Mouse (Mus musculus) hindbrain, postnatal 0 days (tissue): Measurements from ENCODE around the gene Secisbp2. TPM values are rescaled to one million over a fixed set of nuclear protein-coding genes. Genes with fewer than 3 reads are reported as not detected.

Source experiments
- ATAC-seq: fragments of 200-750 bp; cut with Nextera tagmentation; 2 replicates; pipeline ENCODE4 v1.8.0; 2017; ENCODE audit warnings: mild to moderate bottlenecking, moderate TSS enrichment, moderate library complexity
- DNase-seq: peaks from one replicate; pipeline ENCODE4 v3.0.0-alpha.2; 2015; ENCODE audit warnings: low spot score
- H3K27ac ChIP-seq: fragments of 300-500 bp; sonication (generic); 2 replicates; pipeline ENCODE4 v1.5.1; 2014; ENCODE audit warnings: mild to moderate bottlenecking
- H3K27me3 ChIP-seq: fragments of 300-500 bp; sonication (generic); 2 replicates; pipeline ENCODE4 v1.6.1; 2014; ENCODE audit warnings: low read length, mixed read lengths; ENCODE audit not compliant: insufficient read depth
- H3K36me3 ChIP-seq: fragments of 300-500 bp; sonication (generic); 2 replicates; pipeline ENCODE4 v1.6.1; 2014; ENCODE audit warnings: low read length, mixed read lengths; ENCODE audit not compliant: insufficient read depth
- H3K4me1 ChIP-seq: fragments of 300-500 bp; sonication (generic); 2 replicates; pipeline ENCODE4 v1.6.1; 2014; ENCODE audit warnings: antibody characterized with exemption, low read length, mixed read lengths; ENCODE audit not compliant: insufficient read depth
- H3K4me2 ChIP-seq: fragments of 300-500 bp; sonication (generic); 2 replicates; pipeline ENCODE4 v1.6.1; 2014; ENCODE audit warnings: low read depth, mild to moderate bottlenecking, low read length, moderate library complexity, mixed read lengths
- H3K4me3 ChIP-seq: fragments of 300-500 bp; sonication (generic); 2 replicates; pipeline ENCODE4 v1.5.1; 2014; ENCODE audit warnings: low read length
- H3K9ac ChIP-seq: fragments of 300-500 bp; sonication (generic); replicated peaks from 2 replicates; pipeline ENCODE4 v1.6.1; 2014; ENCODE audit warnings: mild to moderate bottlenecking, low read length, moderate library complexity, mixed read lengths
- H3K9me3 ChIP-seq: fragments of 300-500 bp; sonication (generic); 2 replicates; pipeline ENCODE4 v1.6.1; 2016; ENCODE audit warnings: low read length, mixed read lengths
- CTCF ChIP-seq: IDR thresholded peaks from 2 replicates; pipeline ENCODE4 v1.5.1; 2016; ENCODE audit warnings: antibody characterized with exemption, control low read depth, low read depth
- WGBS: fragments of 180-500 bp; shearing (Covaris S2); extraction: QIAGEN DNeasy Blood & Tissue Kit; methylation state at CpG from one replicate; pipeline ENCODE4 v1.1.7; 2014; 5-methylcytosine and 5-hydroxymethylcytosine counted together
- polyA plus RNA-seq: library from polyadenylated mRNA; unstranded; fragments of >200 nt; fragmentation: Nextera tagmentation; extraction: Ambion mirVana; gene quantifications from 2 replicates; pipeline ENCODE4 v1.2.1, GENCODE M21; 2015
- total RNA-seq: library from RNA; depleted of rRNA; stranded (reverse); fragments of >200 nt; gene quantifications from 2 replicates; pipeline ENCODE4 v1.2.3, GENCODE M21; 2014

Gene Secisbp2
- total and polyA plus RNA-seq, 2 experiments from 2014 or later, result 13.7 to 21.8 TPM

DNA sequence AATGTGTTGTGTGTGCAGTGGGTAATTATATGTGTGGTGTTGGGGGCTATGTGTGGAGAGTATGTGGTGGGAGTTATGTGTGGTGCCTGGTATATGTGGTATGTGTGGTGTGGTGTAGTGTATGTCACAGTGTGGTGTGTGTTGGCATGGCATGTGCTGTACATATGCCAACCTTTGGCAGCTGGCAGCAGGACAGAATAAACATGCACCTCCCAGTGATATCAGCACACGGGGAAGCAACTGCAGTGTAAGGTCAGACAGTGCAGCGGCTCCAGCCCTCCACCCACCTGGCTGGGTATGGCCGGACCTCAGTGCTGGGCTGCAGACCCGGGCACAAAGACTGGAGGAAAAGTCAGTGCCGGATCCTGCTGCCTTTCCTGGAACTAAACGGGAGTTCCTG lies 46.0 kb downstream of the Secisbp2 start:
- Histone ChIP-seq H3K4me3 (no peak overlapping the region), H3K36me3 (peaks cover 3% of the 10 kb centered on the region; the same call in 1 of the 2 replicates), H3K27ac (no peak overlapping the region), H3K4me2 (no peak overlapping the region), H3K27me3 (no peaks in the 10 kb centered on the region), H3K9me3 (no peaks in the 10 kb centered on the region), H3K9ac (no peak overlapping the region), H3K4me1 (no peaks in the 10 kb centered on the region)
- 77% methylated on average over 6 of the region's 6 CpGs for WGBS
- 0 out of 2 replicates have a peak, but pooled peaks have one; percentile 41 for ATAC-seq
- no peak for DNase-seq
- no peak for TF ChIP-seq CTCF

DNA sequence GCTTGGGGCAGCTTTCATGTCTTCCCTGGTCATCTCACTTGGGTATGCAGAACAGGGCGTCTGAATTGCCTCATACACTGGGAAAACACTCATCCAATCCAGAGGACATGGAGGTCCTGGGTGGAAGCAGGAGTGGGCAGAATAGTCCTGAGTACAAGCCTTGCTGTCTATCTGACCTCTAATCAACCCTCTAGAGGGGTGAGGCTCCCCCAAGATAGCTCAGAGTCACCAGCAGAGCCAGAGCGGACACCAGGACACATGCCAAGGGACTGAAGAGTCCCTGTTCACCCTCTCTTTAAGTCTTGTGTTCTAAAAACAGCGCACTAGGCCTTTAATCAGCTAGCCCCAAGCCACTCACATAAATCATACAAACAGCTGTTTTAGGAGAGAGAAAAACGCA lies 46.4 kb downstream of the Secisbp2 start:
- WGBS, result 81% methylated on average over 4 of the region's 4 CpGs
- H3K9me3 ChIP-seq, result no peaks in the 10 kb centered on the region
- H3K27ac ChIP-seq, result no peak overlapping the region
- no peak overlapping the region for H3K9ac ChIP-seq
- H3K4me2 ChIP-seq, result no peak overlapping the region
- H3K27me3 ChIP-seq, result no peaks in the 10 kb centered on the region
- TF ChIP-seq CTCF, result no peak
- H3K4me3 ChIP-seq, result no peak overlapping the region
- ATAC-seq (no peak), DNase-seq (no peak)
- H3K4me1 ChIP-seq, result no peaks in the 10 kb centered on the region
- H3K36me3 ChIP-seq, result peaks cover 6% of the 10 kb centered on the region; the same call in 1 of the 2 replicates

DNA sequence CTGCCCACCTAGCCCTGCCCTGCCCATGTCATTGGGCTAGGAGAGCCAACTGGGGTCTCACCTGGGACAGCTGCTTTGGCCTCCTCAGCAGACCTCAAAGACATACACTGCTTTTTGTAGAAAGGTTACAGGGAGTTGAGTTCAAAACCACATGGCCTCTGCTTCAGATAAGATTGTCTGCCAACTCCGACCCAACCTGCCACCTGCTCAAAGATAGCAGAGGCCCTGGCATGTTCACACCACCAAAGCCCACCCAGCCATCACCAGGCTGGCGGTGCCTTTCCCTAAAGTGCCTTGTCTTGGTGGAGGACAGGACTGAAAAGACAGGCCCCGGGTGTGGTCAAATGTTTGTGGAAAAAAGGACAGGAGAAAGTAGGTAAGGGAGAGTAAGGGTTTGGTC lies 46.8 kb downstream of the Secisbp2 start:
- Histone ChIP-seq H3K27me3 (no peaks in the 10 kb centered on the region), H3K36me3 (peaks cover 10% of the 10 kb centered on the region; the same call in 1 of the 2 replicates), H3K9me3 (no peaks in the 10 kb centered on the region), H3K4me2 (no peak overlapping the region), H3K4me1 (no peaks in the 10 kb centered on the region), H3K9ac (no peak overlapping the region), H3K4me3 (no peak overlapping the region), H3K27ac (no peak overlapping the region)
- WGBS, result 94% methylated on average over 3 of the region's 3 CpGs
- DNase-seq, result no peak
- TF ChIP-seq CTCF, result no peak
- ATAC-seq, result no peak

DNA sequence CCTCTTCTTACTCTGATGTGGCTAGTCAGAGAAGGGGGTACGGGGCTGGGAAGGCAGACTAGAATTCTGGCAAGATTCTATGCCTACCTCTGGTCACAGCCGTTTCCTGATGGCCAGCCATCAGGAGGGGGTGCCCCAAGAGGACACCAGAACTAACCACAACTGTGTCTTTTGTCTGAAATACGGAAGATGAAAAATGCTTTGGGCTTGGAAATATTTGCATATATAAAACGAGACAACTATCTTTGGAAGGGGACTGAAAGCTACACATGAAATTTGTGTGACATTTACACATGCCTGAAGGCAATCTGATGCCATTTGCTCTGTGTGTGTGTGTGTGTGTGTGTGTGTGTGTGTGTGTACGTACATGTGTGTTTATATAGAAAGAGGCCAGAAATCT lies 52.4 kb downstream of the Secisbp2 start:
- Histone ChIP-seq H3K36me3 (peaks cover 16% of the 10 kb centered on the region), H3K27ac (no peak overlapping the region), H3K4me1 (no peaks in the 10 kb centered on the region), H3K9me3 (no peaks in the 10 kb centered on the region), H3K27me3 (no peaks in the 10 kb centered on the region), H3K9ac (no peak overlapping the region), H3K4me3 (no peak overlapping the region), H3K4me2 (no peak overlapping the region)
- ATAC-seq, result no peak
- 76% methylated on average over 5 of the region's 5 CpGs for WGBS
- TF ChIP-seq CTCF, result no peak
- DNase-seq, result no peak

DNA sequence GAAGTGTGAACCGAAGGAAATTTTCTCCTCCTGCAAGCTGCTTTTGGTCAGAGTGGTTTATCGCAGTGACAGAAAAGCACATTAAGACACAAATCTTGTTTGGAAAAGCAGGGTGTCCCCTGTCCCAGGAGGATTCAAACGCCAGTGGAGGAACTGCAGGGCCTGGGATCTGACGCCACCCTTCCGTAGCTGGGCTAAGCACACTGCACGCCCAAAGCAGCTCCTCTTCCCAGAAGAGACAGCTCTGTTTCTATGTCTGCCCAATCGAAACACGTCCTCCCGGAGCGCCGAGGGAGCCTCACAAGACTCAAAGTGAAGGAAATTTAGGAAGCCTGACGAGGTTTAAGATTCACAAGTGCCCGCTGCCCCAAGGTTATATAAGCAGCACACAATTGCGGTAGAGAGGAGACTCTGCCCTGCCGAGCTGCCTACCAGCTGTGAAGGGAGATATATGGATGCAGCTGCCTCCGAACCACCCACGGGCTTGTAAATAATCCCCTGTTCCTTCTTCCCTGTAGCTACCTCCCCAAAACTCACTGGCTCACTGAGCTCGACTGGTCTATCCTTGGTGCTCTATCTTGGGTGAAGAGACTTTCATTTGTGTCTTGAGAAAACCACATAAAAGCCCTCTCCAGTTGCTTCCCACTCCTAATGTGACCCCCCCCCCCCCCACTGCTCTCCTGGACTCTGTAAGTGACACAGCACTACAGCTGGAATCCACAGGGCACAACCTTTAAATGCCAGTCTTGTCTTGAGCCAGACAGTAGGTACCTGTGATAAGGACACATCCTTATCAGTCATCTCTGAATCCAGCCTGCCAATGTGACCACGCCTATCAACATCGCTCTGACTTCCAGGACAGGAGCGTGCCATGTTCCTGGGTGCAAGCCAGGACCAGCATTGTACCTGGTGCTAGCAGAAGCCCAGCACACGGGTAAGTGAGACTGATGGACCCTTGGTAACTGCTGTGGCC lies 54.7 kb downstream of the Secisbp2 start:
- no peak for TF ChIP-seq CTCF
- no peak overlapping the region for H3K9ac ChIP-seq
- ATAC-seq (no peak), DNase-seq (no peak)
- H3K27ac ChIP-seq, result no peak overlapping the region
- WGBS, result 71% methylated on average over 22 of the region's 22 CpGs
- H3K4me1 ChIP-seq, result no peaks in the 10 kb centered on the region
- no peak overlapping the region for H3K4me2 ChIP-seq
- H3K9me3 ChIP-seq, result no peaks in the 10 kb centered on the region
- no peak overlapping the region for H3K4me3 ChIP-seq
- H3K36me3 ChIP-seq, result peaks cover 18% of the 10 kb centered on the region
- no peaks in the 10 kb centered on the region for H3K27me3 ChIP-seq

DNA sequence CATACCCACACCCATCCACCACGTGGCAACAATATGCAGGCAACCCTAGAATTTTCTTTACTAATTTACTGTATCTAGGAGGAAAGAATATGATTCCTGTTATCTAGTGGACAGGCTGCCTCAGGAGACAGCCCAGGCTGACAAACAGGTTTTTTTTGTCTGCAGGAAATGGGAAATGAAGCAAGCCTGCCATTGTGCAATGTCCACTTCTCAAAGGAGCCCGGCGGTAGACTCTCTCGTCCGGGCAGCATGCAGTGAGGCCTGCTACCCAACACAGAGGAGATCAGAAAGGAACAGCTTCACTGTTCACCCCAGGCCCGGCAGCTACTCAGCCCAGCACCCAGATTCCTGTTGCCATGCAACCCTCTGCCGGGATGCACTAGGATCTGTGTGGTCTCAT lies 59.2 kb downstream of the Secisbp2 start:
- no peak for TF ChIP-seq CTCF
- DNase-seq (no peak), ATAC-seq (no peak)
- no peak overlapping the region for H3K27ac ChIP-seq
- no peak overlapping the region for H3K9ac ChIP-seq
- no peaks in the 10 kb centered on the region for H3K4me1 ChIP-seq
- peaks cover 21% of the 10 kb centered on the region; the same call in 1 of the 2 replicates for H3K36me3 ChIP-seq
- no peak overlapping the region for H3K4me2 ChIP-seq
- 47% methylated on average over 7 of the region's 7 CpGs for WGBS
- no peak overlapping the region for H3K4me3 ChIP-seq
- no peaks in the 10 kb centered on the region for H3K9me3 ChIP-seq
- no peaks in the 10 kb centered on the region for H3K27me3 ChIP-seq

DNA sequence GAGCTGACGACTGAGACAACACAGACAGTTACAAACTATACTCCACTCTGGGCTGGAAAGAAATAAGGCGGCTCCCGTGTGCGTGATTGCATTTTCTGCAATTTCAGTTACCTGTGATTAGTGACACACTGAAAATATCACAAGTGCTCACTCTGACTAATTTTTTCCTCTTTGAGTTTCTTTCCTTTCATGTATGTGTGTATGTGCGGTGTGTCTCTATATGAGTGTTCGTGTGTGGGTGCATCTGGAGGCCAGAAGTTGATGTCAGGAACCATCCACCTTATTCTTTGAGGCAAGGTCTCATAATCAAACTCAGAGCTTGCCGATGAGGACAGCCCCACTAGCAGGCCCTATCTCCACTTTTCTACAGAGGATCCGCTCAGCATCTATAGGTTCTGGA lies 60.5 kb downstream of the Secisbp2 start:
- no peak overlapping the region for H3K9ac ChIP-seq
- no peaks in the 10 kb centered on the region for H3K4me1 ChIP-seq
- H3K4me3 ChIP-seq, result no peak overlapping the region
- H3K36me3 ChIP-seq, result peaks cover 21% of the 10 kb centered on the region; the same call in 1 of the 2 replicates
- H3K9me3 ChIP-seq, result no peaks in the 10 kb centered on the region
- WGBS, result 94% methylated on average over 8 of the region's 8 CpGs
- H3K4me2 ChIP-seq, result no peak overlapping the region
- no peak for TF ChIP-seq CTCF
- no peaks in the 10 kb centered on the region for H3K27me3 ChIP-seq
- ATAC-seq (no peak), DNase-seq (no peak)
- no peak overlapping the region for H3K27ac ChIP-seq
